Mouse (Mus musculus) hindbrain, embryonic 13.5 days (tissue): ENCODE data around the gene Rap1gds1. TPM values are rescaled to one million over a fixed set of nuclear protein-coding genes. Genes with fewer than 3 reads are reported as not detected.
A peak's percentile ranks its signal among the peaks of the same experiment; 100 is the strongest.

Experiments
- ATAC-seq: fragments of 200-750 bp; cut with Nextera tagmentation; 2 replicates; pipeline ENCODE4 v1.8.0; 2017; ENCODE audit warnings: moderate TSS enrichment; ENCODE audit not compliant: low FRiP score
- H3K27ac ChIP-seq: fragments of 300-500 bp; sonication (generic); 2 replicates; pipeline ENCODE4 v1.5.1; 2015; ENCODE audit warnings: inconsistent platforms, mild to moderate bottlenecking, moderate library complexity
- H3K27me3 ChIP-seq: fragments of 300-500 bp; sonication (generic); 2 replicates; pipeline ENCODE4 v1.6.1; 2015; ENCODE audit warnings: mild to moderate bottlenecking, inconsistent platforms
- H3K36me3 ChIP-seq: fragments of 300-500 bp; sonication (generic); 2 replicates; pipeline ENCODE4 v1.6.1; 2015; ENCODE audit warnings: mild to moderate bottlenecking, inconsistent platforms
- H3K4me1 ChIP-seq: fragments of 300-500 bp; sonication (generic); replicated peaks from 2 replicates; pipeline ENCODE4 v1.6.1; 2015; ENCODE audit warnings: inconsistent platforms
- H3K4me2 ChIP-seq: fragments of 300-500 bp; sonication (generic); 2 replicates; pipeline ENCODE4 v1.6.1; 2015; ENCODE audit warnings: inconsistent platforms, mild to moderate bottlenecking, moderate library complexity
- H3K4me3 ChIP-seq: fragments of 300-500 bp; sonication (generic); 2 replicates; pipeline ENCODE4 v1.5.1; 2015; ENCODE audit warnings: mild to moderate bottlenecking, inconsistent platforms
- H3K9ac ChIP-seq: fragments of 300-500 bp; sonication (generic); 2 replicates; pipeline ENCODE4 v1.6.1; 2015; ENCODE audit warnings: mild to moderate bottlenecking, inconsistent platforms
- H3K9me3 ChIP-seq: fragments of 300-500 bp; sonication (generic); 2 replicates; pipeline ENCODE4 v1.6.1; 2016; ENCODE audit warnings: inconsistent platforms
- WGBS: fragments of 180-500 bp; shearing (Covaris S2); methylation state at CpG from one replicate; pipeline ENCODE4 v1.1.7; 2015; 5-methylcytosine and 5-hydroxymethylcytosine counted together
- polyA plus RNA-seq: library from polyadenylated mRNA; unstranded; fragments of >200 nt; fragmentation: Nextera tagmentation; extraction: Ambion mirVana; gene quantifications from 2 replicates; pipeline ENCODE4 v1.2.1, GENCODE M21; 2015

Rap1gds1 gene
- polyA plus RNA-seq, 1 experiment from 2014 or later: 67.3 TPM

DNA sequence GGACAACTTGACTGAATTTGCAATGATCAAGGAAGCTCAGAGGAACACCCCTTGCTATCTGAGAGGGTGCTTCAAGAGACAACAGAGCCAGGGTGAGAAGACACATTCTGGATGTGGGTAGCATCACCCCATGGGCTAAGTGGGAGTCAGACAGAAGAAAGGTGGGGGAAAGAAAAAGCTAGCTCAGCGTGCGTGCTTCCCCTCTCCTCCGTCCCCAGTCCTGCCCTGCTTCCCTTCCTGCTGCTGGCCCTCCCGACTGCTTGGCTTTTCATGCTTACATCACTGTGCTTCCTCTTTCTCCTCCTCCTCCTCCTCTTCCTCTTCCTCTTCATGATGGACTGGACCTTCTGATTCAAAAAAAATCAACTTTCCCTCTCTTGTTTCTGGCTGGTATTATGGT, 33.1 kb downstream of the Rap1gds1 start:
- Histone ChIP-seq H3K9ac (no peak overlapping the region), H3K4me1 (no peaks in the 10 kb centered on the region), H3K4me2 (no peak overlapping the region), H3K36me3 (peaks cover 13% of the 10 kb centered on the region), H3K9me3 (no peaks in the 10 kb centered on the region), H3K27ac (no peak overlapping the region), H3K4me3 (no peak overlapping the region), H3K27me3 (no peaks in the 10 kb centered on the region)
- no peak for ATAC-seq
- WGBS: 91% methylated on average over 4 of the region's 4 CpGs

DNA sequence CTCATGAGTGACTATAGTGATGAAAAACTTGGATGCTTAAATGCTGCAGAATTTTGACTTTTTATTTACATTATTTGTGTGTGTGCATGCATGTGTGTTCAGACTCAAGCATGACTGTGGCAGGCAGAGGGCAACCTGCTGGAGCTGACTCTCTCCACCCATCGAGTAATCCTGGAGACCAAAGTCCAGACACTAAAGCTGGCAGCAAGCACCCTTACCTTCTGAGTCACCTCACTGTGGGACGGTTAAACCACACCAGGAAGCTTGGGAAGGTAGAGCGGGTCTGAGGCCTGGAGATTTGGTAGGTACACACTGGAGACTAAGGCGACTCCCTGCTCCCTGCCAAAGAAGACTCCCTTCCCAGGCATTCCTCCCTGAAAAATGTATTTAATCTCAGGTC, 38.0 kb downstream of the Rap1gds1 start:
- no peaks in the 10 kb centered on the region for H3K27me3 ChIP-seq
- H3K4me2 ChIP-seq: no peak overlapping the region
- no peaks in the 10 kb centered on the region for H3K4me1 ChIP-seq
- H3K4me3 ChIP-seq: no peak overlapping the region
- H3K27ac ChIP-seq: no peak overlapping the region
- no peaks in the 10 kb centered on the region for H3K9me3 ChIP-seq
- no peak overlapping the region for H3K9ac ChIP-seq
- peaks cover 20% of the 10 kb centered on the region for H3K36me3 ChIP-seq
- ATAC-seq: no peak
- 97% methylated on average over 4 of the region's 4 CpGs for WGBS

DNA sequence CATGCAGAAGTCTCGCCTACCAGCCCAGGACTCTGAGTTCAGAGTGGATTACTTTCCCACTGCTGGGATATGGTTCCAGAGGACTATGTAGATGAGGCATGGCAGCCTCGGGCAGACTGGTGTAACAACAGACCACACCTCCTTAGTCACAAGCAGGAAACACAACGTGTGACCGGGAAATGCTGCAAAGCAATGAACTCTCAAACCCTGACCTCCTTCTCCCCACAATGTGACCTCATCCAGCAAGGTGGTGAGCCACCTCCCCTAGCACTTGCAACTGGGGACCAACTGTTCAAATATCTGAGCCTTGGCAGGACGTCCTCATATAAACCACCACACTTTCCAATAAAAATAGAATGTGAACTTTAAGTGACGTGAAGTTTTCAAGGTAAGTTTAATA, 41.8 kb downstream of the Rap1gds1 start:
- Histone ChIP-seq H3K4me3 (no peak overlapping the region), H3K27ac (no peak overlapping the region), H3K9me3 (no peaks in the 10 kb centered on the region), H3K36me3 (peaks cover 10% of the 10 kb centered on the region), H3K9ac (no peak overlapping the region), H3K27me3 (no peaks in the 10 kb centered on the region), H3K4me2 (no peak overlapping the region), H3K4me1 (no peaks in the 10 kb centered on the region)
- 92% methylated on average over 6 of the region's 6 CpGs for WGBS
- ATAC-seq: no peak

DNA sequence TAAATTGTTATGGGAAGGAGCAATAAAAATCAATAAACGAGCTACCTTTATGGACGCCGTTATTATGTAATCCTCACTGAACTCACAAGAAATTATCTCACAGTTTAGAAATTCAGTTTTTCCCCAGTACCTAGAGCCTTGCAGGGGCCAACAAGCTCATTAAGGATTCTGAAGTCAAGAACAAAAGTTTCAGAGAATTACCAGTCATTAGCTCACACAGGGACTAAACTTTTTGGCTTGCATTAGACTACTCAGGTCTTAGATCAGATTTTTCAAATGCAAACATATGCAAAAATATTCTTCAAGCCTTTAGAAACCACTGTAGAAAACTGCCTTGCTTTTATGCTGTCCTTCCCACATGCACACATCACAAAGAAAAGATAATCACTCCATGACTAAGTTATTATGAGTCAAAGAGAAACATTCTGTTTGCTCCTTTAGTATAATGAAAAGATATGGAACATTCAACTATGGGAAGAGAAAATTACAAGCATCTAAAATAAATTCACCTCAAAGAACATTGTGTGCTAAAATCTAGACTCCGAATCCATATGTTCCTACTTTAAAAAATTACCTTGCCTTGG, 44.3 kb downstream of the Rap1gds1 start:
- no peak overlapping the region for H3K9ac ChIP-seq
- no peak overlapping the region for H3K4me3 ChIP-seq
- H3K27me3 ChIP-seq: no peaks in the 10 kb centered on the region
- ATAC-seq: no peak
- H3K27ac ChIP-seq: no peak overlapping the region
- H3K4me2 ChIP-seq: no peak overlapping the region
- H3K36me3 ChIP-seq: peaks cover 8% of the 10 kb centered on the region
- H3K9me3 ChIP-seq: no peaks in the 10 kb centered on the region
- 91% methylated on average over 4 of the region's 4 CpGs for WGBS
- H3K4me1 ChIP-seq: no peaks in the 10 kb centered on the region

DNA sequence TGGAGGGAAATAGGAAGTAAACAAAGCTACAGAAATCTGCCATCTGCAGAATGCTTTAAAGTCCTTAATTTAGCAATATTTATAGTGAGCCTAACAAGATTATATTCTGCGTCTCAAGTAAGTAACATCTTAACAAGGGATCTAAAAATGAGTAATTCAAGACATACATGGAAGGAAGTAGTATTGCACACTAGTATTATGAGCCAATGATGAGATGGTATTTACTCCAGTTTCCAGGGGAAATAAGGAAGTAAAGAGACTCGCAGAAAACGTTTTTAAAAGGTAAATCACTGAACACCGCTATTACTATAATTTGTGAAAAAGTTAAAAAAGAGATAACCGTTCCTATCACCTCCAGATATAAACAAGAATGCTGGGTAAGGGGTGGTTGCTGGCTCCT, 49.9 kb downstream of the Rap1gds1 start:
- Histone ChIP-seq H3K27ac (no peak overlapping the region), H3K9ac (no peak overlapping the region), H3K4me1 (peaks cover 16% of the 10 kb centered on the region), H3K4me3 (no peak overlapping the region), H3K27me3 (no peaks in the 10 kb centered on the region), H3K9me3 (no peaks in the 10 kb centered on the region), H3K36me3 (no peaks in the 10 kb centered on the region), H3K4me2 (no peak overlapping the region)
- ATAC-seq: no peak
- WGBS: 90% methylated on average over 5 of the region's 5 CpGs

DNA sequence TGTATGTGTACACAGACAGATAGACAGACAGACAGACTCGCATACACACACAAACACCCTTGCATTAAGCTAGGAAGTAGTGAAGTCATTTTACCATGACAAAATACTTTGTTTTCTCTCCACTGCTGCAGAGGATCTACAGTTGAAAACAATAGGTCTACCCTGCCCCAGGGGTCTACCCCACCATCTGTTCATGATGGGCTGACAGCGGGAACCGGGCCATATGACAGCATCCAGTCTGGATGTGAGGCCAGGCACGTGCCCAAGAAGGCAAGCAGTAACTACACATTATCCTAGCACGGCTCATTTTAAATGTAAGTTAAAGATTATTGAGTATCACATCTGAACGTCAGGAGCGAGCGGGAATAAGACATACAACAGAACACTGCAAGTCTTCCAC, 51.4 kb downstream of the Rap1gds1 start:
- H3K4me1 ChIP-seq: peaks cover 16% of the 10 kb centered on the region
- WGBS: 31% methylated on average over 8 of the region's 8 CpGs
- H3K36me3 ChIP-seq: no peaks in the 10 kb centered on the region
- no peak overlapping the region for H3K9ac ChIP-seq
- H3K27ac ChIP-seq: peak overlapping the region; percentile 18; the same call in 1 of the 2 replicates
- H3K9me3 ChIP-seq: no peaks in the 10 kb centered on the region
- H3K4me3 ChIP-seq: no peak overlapping the region
- H3K4me2 ChIP-seq: no peak overlapping the region
- H3K27me3 ChIP-seq: no peaks in the 10 kb centered on the region
- peak; percentile 92 for ATAC-seq

DNA sequence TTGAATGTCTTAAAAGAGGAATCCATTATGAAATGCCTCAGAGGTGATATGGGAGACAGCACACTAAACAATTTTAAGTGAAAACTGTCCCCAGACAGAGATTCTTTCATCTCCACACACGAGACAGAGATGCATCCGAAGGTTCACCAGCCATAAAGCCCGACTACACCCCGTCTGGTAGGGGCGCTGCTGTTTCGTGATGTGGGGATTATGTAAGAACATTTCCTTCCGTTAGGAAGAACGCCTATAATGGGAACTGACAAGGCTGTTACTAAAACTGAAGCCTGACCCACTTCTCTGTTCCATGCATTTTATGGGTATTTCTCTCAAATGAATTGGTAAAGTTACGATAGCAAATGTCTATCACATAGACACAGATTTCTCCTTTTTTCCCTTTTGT, 62.6 kb downstream of the Rap1gds1 start:
- Histone ChIP-seq H3K4me3 (no peak overlapping the region), H3K27ac (no peak overlapping the region), H3K4me1 (no peaks in the 10 kb centered on the region), H3K4me2 (no peak overlapping the region), H3K9me3 (no peaks in the 10 kb centered on the region), H3K27me3 (no peaks in the 10 kb centered on the region), H3K36me3 (peaks cover 4% of the 10 kb centered on the region), H3K9ac (no peak overlapping the region)
- ATAC-seq: no peak
- WGBS: 90% methylated on average over 9 of the region's 9 CpGs

DNA sequence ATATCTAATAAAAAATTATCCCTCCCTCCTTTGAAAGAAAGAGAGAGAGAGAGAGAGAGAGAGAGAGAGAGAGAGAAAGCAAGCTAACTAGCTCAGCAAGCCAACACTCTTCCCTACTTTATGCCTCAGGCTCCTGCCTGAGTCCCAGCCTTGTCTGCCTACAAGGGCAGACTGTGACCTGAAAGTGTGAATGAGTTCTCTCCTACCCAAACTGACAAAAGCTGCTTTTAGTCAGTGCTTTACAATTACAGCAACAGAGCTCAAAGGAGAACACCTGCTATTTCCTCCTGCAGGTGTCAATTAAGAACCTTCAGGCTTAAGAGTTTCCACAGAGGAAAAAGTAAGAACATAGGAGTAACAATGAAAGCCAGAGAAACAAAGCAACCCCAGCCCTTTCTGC, 69.3 kb downstream of the Rap1gds1 start:
- Histone ChIP-seq H3K27ac (no peak overlapping the region), H3K4me3 (no peak overlapping the region), H3K36me3 (peaks cover 5% of the 10 kb centered on the region), H3K9ac (no peak overlapping the region), H3K4me2 (no peak overlapping the region), H3K4me1 (no peaks in the 10 kb centered on the region), H3K9me3 (no peaks in the 10 kb centered on the region), H3K27me3 (no peaks in the 10 kb centered on the region)
- ATAC-seq: no peak

DNA sequence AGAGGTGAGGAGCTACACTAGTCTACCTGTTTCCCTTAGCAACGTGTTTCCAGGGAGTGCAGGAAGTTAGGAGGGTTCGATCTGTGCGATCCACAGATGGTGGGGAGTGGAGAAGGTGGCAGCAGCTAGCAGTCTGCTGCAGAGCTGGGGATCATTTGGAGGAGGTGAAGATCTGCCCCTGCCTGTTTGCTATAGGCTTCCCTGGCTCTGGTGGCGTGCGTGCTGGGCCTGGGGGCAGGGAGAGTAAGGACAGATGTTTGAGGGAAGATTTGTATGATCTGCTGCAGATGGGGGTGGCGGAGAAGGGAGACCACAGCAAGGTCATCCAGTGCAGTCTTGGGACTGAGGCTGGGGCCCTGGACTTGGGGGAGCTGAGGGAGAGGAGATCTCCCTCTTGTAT, 72.2 kb downstream of the Rap1gds1 start:
- WGBS: 91% methylated on average over 6 of the region's 6 CpGs
- ATAC-seq: no peak
- no peak overlapping the region for H3K9ac ChIP-seq
- no peak overlapping the region for H3K4me3 ChIP-seq
- no peak overlapping the region for H3K4me2 ChIP-seq
- no peaks in the 10 kb centered on the region for H3K27me3 ChIP-seq
- H3K9me3 ChIP-seq: no peaks in the 10 kb centered on the region
- H3K4me1 ChIP-seq: no peaks in the 10 kb centered on the region
- H3K36me3 ChIP-seq: peaks cover 8% of the 10 kb centered on the region
- H3K27ac ChIP-seq: no peak overlapping the region

DNA sequence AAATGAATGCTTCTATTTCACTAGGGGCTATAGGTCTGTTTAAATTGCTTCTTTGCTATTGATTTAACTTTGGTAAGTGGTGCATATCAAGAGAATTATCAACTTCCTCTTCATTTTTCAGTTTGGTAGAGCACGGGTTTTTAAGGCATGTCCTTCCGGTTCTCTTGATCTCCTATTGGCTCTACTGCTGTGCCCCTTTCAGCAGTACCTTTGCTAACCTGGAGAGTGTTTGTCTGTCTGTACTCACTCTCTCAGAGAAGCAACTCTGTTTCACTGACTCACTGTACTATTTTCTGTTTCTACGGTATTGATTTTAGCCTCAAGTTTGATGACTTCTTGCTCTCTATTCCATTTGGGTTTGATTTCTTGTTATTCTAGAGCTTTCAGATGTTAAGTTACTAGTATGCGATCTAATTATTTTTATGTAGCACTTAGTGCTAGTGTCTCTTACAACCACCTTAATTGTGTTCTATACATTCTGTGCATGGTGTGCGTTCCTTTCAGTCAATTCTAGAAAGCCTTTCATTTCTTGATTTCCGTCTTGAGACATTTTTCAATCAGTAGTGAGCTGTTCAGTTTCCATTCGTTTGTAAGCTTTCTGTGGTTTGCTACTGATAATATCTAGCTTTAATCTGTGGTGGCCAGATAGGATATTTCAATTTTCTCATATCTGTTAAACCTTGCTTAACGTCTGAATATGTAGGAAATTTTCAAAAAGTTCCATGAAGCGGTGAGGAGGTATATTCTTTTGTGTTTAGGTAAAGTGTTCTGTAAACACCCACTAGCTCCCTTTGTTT, 74.7 kb downstream of the Rap1gds1 start:
- no peak overlapping the region for H3K4me2 ChIP-seq
- H3K4me1 ChIP-seq: no peaks in the 10 kb centered on the region
- no peaks in the 10 kb centered on the region for H3K27me3 ChIP-seq
- no peak overlapping the region for H3K4me3 ChIP-seq
- WGBS: 89% methylated on average over 9 of the region's 9 CpGs
- peaks cover 23% of the 10 kb centered on the region for H3K36me3 ChIP-seq
- H3K27ac ChIP-seq: 0 out of 2 replicates have a peak overlapping the region, but pooled peaks have one; percentile 20
- H3K9me3 ChIP-seq: no peaks in the 10 kb centered on the region
- H3K9ac ChIP-seq: no peak overlapping the region
- ATAC-seq: no peak

DNA sequence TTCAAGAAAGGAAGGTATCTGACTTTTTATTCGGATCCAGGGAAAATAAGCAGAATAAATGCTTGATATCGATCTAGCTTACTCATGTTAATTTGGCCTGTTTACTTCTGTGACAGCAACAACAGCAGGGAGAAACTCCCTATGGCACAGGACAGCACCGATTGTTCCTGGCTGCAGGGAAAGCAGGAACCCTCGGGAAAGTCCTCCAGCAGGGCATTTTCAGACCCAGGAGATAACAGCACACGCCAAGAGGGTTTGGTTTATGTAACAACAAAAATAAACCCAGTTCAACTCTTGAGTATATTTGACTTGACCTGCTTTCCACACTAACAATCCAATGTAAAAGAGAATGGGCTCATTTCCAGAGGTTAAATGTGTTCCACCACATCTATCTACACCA, 81.5 kb downstream of the Rap1gds1 start:
- no peak overlapping the region for H3K27ac ChIP-seq
- H3K4me1 ChIP-seq: no peaks in the 10 kb centered on the region
- H3K9ac ChIP-seq: no peak overlapping the region
- H3K4me3 ChIP-seq: no peak overlapping the region
- no peak for ATAC-seq
- H3K9me3 ChIP-seq: no peaks in the 10 kb centered on the region
- H3K27me3 ChIP-seq: no peaks in the 10 kb centered on the region
- peaks cover 16% of the 10 kb centered on the region for H3K36me3 ChIP-seq
- no peak overlapping the region for H3K4me2 ChIP-seq
- 72% methylated on average over 5 of the region's 5 CpGs for WGBS

DNA sequence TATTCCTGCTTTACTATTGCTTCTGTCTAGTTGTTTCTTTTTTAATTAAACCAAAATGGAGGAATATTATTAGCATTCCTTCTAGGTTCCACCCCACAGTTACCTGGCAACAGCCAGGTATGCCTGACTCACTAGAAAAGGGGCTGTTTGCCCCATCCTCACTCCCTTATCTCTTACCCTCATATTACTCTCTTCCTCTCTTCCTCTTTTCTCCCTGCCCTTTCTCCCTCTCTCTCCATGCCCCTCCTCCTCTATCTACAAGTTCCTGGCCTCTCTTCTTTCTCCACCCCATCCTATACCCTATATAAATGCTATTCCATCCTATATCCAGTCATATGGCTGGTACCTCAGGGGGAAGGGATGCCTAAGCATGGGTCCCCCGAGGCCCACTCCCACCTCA, 83.6 kb downstream of the Rap1gds1 start:
- no peak overlapping the region for H3K4me2 ChIP-seq
- H3K4me3 ChIP-seq: no peak overlapping the region
- H3K9me3 ChIP-seq: peaks cover 5% of the 10 kb centered on the region
- 86% methylated on average over 1 of the region's 1 CpGs for WGBS
- no peak for ATAC-seq
- peaks cover 10% of the 10 kb centered on the region for H3K36me3 ChIP-seq
- no peak overlapping the region for H3K27ac ChIP-seq
- no peaks in the 10 kb centered on the region for H3K4me1 ChIP-seq
- H3K9ac ChIP-seq: no peak overlapping the region
- H3K27me3 ChIP-seq: no peaks in the 10 kb centered on the region

DNA sequence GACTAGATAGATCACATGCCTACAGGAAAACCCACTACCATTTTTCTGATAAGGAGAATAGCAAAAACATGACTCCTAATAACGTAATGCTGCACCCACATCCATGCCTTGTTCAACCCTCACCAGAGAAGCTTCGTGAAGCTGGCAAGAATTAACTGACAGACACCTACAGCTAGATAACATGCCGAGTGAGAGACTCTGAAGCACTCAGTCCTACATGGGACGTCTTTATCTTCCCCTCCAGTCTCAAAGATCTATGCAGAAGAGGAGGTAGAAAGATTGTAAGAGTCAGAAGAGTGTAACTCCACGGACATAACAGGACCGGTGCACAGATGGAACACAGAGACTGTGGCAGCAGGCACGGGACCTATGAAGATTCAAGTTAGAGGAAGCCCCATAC, 85.9 kb downstream of the Rap1gds1 start:
- 97% methylated on average over 7 of the region's 7 CpGs for WGBS
- Histone ChIP-seq H3K9me3 (peaks cover 5% of the 10 kb centered on the region), H3K4me1 (no peaks in the 10 kb centered on the region), H3K27me3 (no peaks in the 10 kb centered on the region), H3K36me3 (peaks cover 5% of the 10 kb centered on the region), H3K4me2 (no peak overlapping the region), H3K27ac (no peak overlapping the region), H3K9ac (no peak overlapping the region), H3K4me3 (no peak overlapping the region)
- no peak for ATAC-seq
